Mouse (Mus musculus) left cerebral cortex, adult 2 months (tissue): ENCODE measurements around the gene 4930430F08Rik. TPM values are rescaled to one million over a fixed set of nuclear protein-coding genes. Genes with fewer than 3 reads are reported as not detected.

Experiments used
- DNase-seq, 2 experiments: peaks; one replicate each; pipeline ENCODE4 v3.0.0; 2021 to 2022; ENCODE audit warnings: low spot score in 2 of 2, mixed read lengths in 1 of 2; ENCODE audit errors: extremely low spot score in 1 of 2
- H3K27ac ChIP-seq: fragments of 200-600 bp; 2 replicates; pipeline ENCODE4 v1.8.1; 2022
- H3K4me3 ChIP-seq: fragments of 200-600 bp; 2 replicates; pipeline ENCODE4 v1.8.1; 2022
- CTCF ChIP-seq: fragments of 200-600 bp; IDR thresholded peaks from 2 replicates; pipeline ENCODE4 v1.8.1; 2022; ENCODE audit warnings: antibody characterized with exemption, mild to moderate bottlenecking, moderate library complexity
- intact Hi-C: fragments of 180-260 bp; cut with DNase I; formaldehyde crosslinking; loops from one replicate; pipeline ENCODE4 v1.15.1; 2025
- long read RNA-seq, 2 experiments: library from polyadenylated mRNA; stranded (forward); transcript quantifications; one replicate each; pipeline ENCODE4 v2.0.0; 2021; ENCODE audit warnings: borderline mapping rate in 2 of 2
- total RNA-seq, 2 experiments: library from RNA; stranded (reverse); gene quantifications; 2 replicates each; pipeline ENCODE4 v1.2.3; 2021

4930430F08Rik gene
- 10 to 100 TPM; 21.6 to 22.0 TPM for total RNA-seq
- long read RNA-seq, experiment 1, transcript 4930430F08Rik-201 (7 exons, 2,564 nt) = major isoform, 21 of 30 reads
- long read RNA-seq, experiment 1, partial matches to known transcripts = 6 of 30 reads
- long read RNA-seq, experiment 1, other reads (novel, unspliced or antisense) = 3 of 30 reads
- long read RNA-seq, experiment 2, transcript 4930430F08Rik-201 (7 exons, 2,564 nt) = major isoform, 8 of 15 reads
- long read RNA-seq, experiment 2, partial matches to known transcripts = 5 of 15 reads
- long read RNA-seq, experiment 2, other reads (novel, unspliced or antisense) = 2 of 15 reads

GRCm38 (mm10) chr10:100590323-100590722 is at the start of gene 4930430F08Rik, which contains the start of gene 1700017N19Rik:
TSS of gene 4930430F08Rik (minus strand) at chr10:100590423.
TSS of gene 1700017N19Rik (plus strand) at chr10:100590484.
- H3K4me3 ChIP-seq = peak within 1 kb of the TSS; percentile 92
- H3K27ac ChIP-seq = no peak within 1 kb of the TSS
- no peak for TF ChIP-seq CTCF
- intact Hi-C loops = no loop called here
- DNase-seq = no peak

- DNase-seq = peak; percentile 53 to 64
- H3K27ac ChIP-seq = peak overlapping the region; percentile 40; the same call in 1 of the 2 replicates
- peak overlapping the region; percentile 40 for H3K4me3 ChIP-seq
- intact Hi-C loops = loop anchor here (1.0 to 5.0 kb wide), 4 partner anchors 112 to 1815 kb away; no protein-coding TSS in a partner anchor
- peak; percentile 75 for TF ChIP-seq CTCF
These were observed 39.7 kb upstream of the 4930430F08Rik start for GRCm38 (mm10) chr10:100629762-100630438.

GRCm38 (mm10) chr10:100622494-100622893 is 32.3 kb upstream of the 4930430F08Rik start:
- no peak for DNase-seq
- no peak overlapping the region for H3K27ac ChIP-seq
- no peak overlapping the region for H3K4me3 ChIP-seq
- TF ChIP-seq CTCF = no peak
- intact Hi-C loops = no loop called here

GRCm38 (mm10) chr10:100620040-100620439 is 29.8 kb upstream of the 4930430F08Rik start:
- TF ChIP-seq CTCF = no peak
- no peak overlapping the region for H3K4me3 ChIP-seq
- no peak overlapping the region for H3K27ac ChIP-seq
- intact Hi-C loops = no loop called here
- no peak for DNase-seq

- Histone ChIP-seq H3K4me3 (no peak overlapping the region), H3K27ac (no peak overlapping the region)
- TF ChIP-seq CTCF = no peak
- intact Hi-C loops = no loop called here
- no peak for DNase-seq
These were observed 29.3 kb upstream of the 4930430F08Rik start for GRCm38 (mm10) chr10:100619474-100619873.

DNA sequence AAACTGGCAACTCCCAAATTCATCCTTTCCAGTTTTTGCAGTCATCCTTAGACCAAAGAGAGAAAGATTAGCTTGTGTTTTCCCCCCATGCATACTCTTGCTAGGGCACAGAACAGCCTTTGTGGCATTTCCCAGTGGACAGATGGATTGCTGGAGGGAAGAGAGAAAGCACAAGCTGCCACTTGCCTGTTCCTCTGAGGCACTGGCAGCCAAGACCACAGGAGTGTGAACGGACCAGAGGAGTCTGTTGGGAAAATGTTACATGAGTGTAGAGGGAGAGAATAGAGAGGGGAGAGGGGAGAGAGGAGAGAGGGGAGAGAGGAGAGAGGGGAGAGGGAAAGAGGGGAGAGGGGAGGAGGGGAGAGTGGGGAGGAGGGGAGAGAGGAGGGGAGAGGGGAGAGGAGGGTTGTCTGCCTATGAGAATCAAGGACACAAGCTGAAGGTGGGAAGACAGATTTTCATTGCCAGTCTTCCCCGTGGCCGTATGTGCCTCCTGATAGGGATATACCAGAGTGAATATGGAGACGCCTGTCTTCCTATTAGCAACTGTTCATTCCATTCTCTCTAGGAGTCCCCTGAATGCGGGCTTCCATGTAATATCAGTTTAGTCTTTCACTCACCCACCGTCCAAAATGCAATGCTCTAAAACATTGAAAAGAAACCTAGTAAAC is 27.1 kb upstream of the 4930430F08Rik start:
- intact Hi-C loops = no loop called here
- DNase-seq = no peak
- no peak for TF ChIP-seq CTCF
- Histone ChIP-seq H3K4me3 (no peak overlapping the region), H3K27ac (no peak overlapping the region)

GRCm38 (mm10) chr10:100604254-100604653 is 14.0 kb upstream of the 4930430F08Rik start:
- no peak for DNase-seq
- H3K27ac ChIP-seq = no peak overlapping the region
- no peak overlapping the region for H3K4me3 ChIP-seq
- intact Hi-C loops = no loop called here
- peak; percentile 31 for TF ChIP-seq CTCF

DNA sequence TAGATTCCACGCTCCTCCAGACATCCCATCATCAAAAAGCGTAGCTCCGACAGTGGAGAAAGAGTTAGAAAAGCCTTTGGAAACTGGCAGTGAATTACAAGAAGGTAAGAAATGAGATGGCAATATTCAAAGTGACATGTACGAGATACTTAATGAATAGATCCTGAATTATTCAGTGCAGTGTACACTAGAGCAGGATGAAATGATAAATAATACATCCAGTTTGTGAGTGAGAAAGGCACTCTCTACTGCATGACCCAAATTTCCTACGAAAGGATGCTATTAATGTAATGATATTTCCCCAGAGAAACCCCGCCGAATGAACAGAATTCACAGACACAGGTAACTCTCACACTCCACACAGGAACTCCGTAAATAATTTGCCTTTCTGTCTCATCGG is 13.3 kb upstream of the 4930430F08Rik start:
- intact Hi-C loops = no loop called here
- H3K4me3 ChIP-seq = no peak overlapping the region
- TF ChIP-seq CTCF = no peak
- DNase-seq = no peak
- no peak overlapping the region for H3K27ac ChIP-seq

DNA sequence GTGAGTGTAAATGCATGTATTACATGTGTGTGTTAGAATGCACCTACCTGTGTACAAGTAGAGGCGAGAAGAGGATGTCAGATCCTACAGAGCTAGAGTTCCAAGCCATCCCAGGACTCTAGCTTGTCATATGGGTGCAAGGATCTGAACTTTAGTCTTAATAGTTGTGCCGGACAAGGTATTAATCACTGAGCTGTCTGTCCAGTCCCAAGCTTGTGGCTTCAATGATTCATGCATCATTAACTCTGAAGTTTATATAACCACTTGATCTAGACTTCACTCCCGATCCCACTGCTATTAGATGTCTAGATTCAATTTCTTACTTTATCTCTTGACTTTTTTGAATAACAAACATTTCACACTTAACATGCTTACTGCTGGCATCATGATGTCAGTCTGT is 8.1 kb upstream of the 4930430F08Rik start:
- intact Hi-C loops = no loop called here
- no peak for TF ChIP-seq CTCF
- Histone ChIP-seq H3K27ac (no peak overlapping the region), H3K4me3 (no peak overlapping the region)
- DNase-seq = no peak

GRCm38 (mm10) chr10:100588932-100589388 is 1.3 kb downstream of the 4930430F08Rik start:
- H3K27ac ChIP-seq = peak overlapping the region; percentile 86
- H3K4me3 ChIP-seq = peak overlapping the region; percentile 92
- no peak; the same call in 1 of the 2 replicates for TF ChIP-seq CTCF
- intact Hi-C loops = loop anchor here (2.0 kb wide), 1 partner anchor 102 kb away; the partner anchor contains the start of genes Cep290 and Tmtc3
- peak; percentile 92 to 93 for DNase-seq

GRCm38 (mm10) chr10:100588524-100588923 is 1.7 kb downstream of the 4930430F08Rik start:
- Histone ChIP-seq H3K27ac (peak overlapping the region; percentile 86), H3K4me3 (peak overlapping the region; percentile 92)
- no peak for DNase-seq
- intact Hi-C loops = loop anchor here (2.0 kb wide), 1 partner anchor 102 kb away; the partner anchor contains the start of genes Cep290 and Tmtc3
- no peak for TF ChIP-seq CTCF

DNA sequence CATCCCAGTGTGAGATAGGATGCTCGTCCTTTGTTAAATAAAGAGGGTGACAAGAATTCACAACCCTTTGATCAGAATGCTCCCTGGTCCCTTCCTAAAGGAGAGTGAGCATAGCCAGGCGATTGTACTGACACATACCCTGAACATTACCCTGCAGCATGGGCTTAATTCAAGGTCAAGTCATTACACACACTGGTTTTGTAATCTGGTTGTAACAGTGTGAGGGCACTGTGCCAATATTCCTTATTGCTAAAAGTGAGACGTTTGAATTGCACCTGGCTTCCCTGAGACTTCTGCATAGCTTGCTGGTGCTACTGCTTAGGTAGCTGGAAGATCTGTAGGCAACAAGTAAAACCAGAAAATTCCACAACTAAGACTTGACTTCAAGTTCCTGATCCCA is 6.0 kb downstream of the 4930430F08Rik start:
- H3K4me3 ChIP-seq = no peak overlapping the region
- H3K27ac ChIP-seq = no peak overlapping the region
- no peak for DNase-seq
- no peak for TF ChIP-seq CTCF
- intact Hi-C loops = no loop called here
